Mouse (Mus musculus) fat pad, adult 2 months (tissue): ENCODE results near the gene BC030870.
"Not testable (repeated sequence)": the region's sequence is repeated elsewhere in the genome, so short reads cannot be mapped to it uniquely, and the experiment has no call there.

Experiments
- DNase-seq: peaks from one replicate; pipeline ENCODE4 v3.0.0-alpha.2; 2011; ENCODE audit warnings: low read depth, low spot score; ENCODE audit errors: extremely low read depth

BC030870 gene

GRCm38 (mm10) chr8:65129199-65129788 lies at the start of gene BC030870:
BC030870 (minus strand) TSS chr8:65129563.
- DNase-seq: no peak

GRCm38 (mm10) chr8:65174746-65175476 lies 45.5 kb upstream of the BC030870 start:
- DNase-seq: no peak

GRCm38 (mm10) chr8:65169184-65169583 lies 39.8 kb upstream of the BC030870 start:
- no peak for DNase-seq

GRCm38 (mm10) chr8:65160676-65161075 lies 31.3 kb upstream of the BC030870 start:
- DNase-seq: not testable (repeated sequence)

GRCm38 (mm10) chr8:65159096-65159748 lies 29.9 kb upstream of the BC030870 start:
- DNase-seq: no peak

- DNase-seq: no peak
These were observed 28.5 kb upstream of the BC030870 start for GRCm38 (mm10) chr8:65157901-65158300.

- no peak for DNase-seq
These were observed 9.6 kb upstream of the BC030870 start for GRCm38 (mm10) chr8:65138830-65139466.

GRCm38 (mm10) chr8:65126454-65126853 lies 2.9 kb downstream of the BC030870 start:
- DNase-seq: no peak

GRCm38 (mm10) chr8:65126014-65126413 lies 3.3 kb downstream of the BC030870 start:
- no peak for DNase-seq

- DNase-seq: no peak
These were observed 17.3 kb downstream of the BC030870 start for GRCm38 (mm10) chr8:65112092-65112491.

GRCm38 (mm10) chr8:65110285-65110691 lies 19.1 kb downstream of the BC030870 start:
- no peak for DNase-seq

GRCm38 (mm10) chr8:65108936-65109335 lies 20.4 kb downstream of the BC030870 start:
- DNase-seq: no peak

- no peak for DNase-seq
These were observed 21.2 kb downstream of the BC030870 start for GRCm38 (mm10) chr8:65107936-65108718.

- peak; percentile 14 for DNase-seq
These were observed 25.3 kb downstream of the BC030870 start for GRCm38 (mm10) chr8:65104041-65104440.

GRCm38 (mm10) chr8:65103632-65104031 lies 25.7 kb downstream of the BC030870 start:
- no peak for DNase-seq

- no peak for DNase-seq
These were observed 29.6 kb downstream of the BC030870 start for GRCm38 (mm10) chr8:65099735-65100134.

GRCm38 (mm10) chr8:65097760-65098415 lies 31.5 kb downstream of the BC030870 start:
- DNase-seq: no peak

- no peak for DNase-seq
These were observed 39.6 kb downstream of the BC030870 start for GRCm38 (mm10) chr8:65089781-65090180.

GRCm38 (mm10) chr8:65088120-65088519 lies 41.2 kb downstream of the BC030870 start:
- no peak for DNase-seq

GRCm38 (mm10) chr8:65087711-65088110 lies 41.7 kb downstream of the BC030870 start:
- DNase-seq: no peak
